Mouse (Mus musculus): ENCODE results near the gene Bicra. TPM values are rescaled to one million over a fixed set of nuclear protein-coding genes. Genes with fewer than 3 reads are reported as not detected.
A peak's percentile ranks its signal among the peaks of the same experiment; 100 is the strongest.

Bicra gene
- polyA plus RNA-seq, 1 experiment from 2014 or later = 6.7 TPM

GRCm38 (mm10) chr7:16051883-16052595 lies 4.3 kb upstream of the Bicra start:
- no peaks in the 10 kb centered on the region for H3K9me3 ChIP-seq (ENCODE audit: control insufficient read depth, low read length)
- H3K4me1 ChIP-seq (ENCODE audit: control insufficient read depth, insufficient read depth, low read length) = peaks cover 20% of the 10 kb centered on the region
- H3K4me2 ChIP-seq (ENCODE audit: low read depth, low read length) = peak overlapping the region; percentile 82
- WGBS = 7% methylated on average over 19 of the region's 19 CpGs
- H3K27me3 ChIP-seq (replicated peaks; ENCODE audit: control insufficient read depth, insufficient read depth, low read length) = no peaks in the 10 kb centered on the region
- DNase-seq (ENCODE audit: low spot score) = peak; percentile 88
- peak overlapping the region; percentile 70 for H3K9ac ChIP-seq (ENCODE audit: low read depth, low read length)
- H3K4me3 ChIP-seq (ENCODE audit: low read depth, low read length) = peak overlapping the region; percentile 58
- H3K36me3 ChIP-seq (ENCODE audit: control insufficient read depth, insufficient read depth, low read length) = no peaks in the 10 kb centered on the region
- ATAC-seq (ENCODE audit: low read depth) = no peak
- H3K27ac ChIP-seq (replicated peaks; ENCODE audit: low read depth, low read length) = peak overlapping the region; percentile 90

DNA sequence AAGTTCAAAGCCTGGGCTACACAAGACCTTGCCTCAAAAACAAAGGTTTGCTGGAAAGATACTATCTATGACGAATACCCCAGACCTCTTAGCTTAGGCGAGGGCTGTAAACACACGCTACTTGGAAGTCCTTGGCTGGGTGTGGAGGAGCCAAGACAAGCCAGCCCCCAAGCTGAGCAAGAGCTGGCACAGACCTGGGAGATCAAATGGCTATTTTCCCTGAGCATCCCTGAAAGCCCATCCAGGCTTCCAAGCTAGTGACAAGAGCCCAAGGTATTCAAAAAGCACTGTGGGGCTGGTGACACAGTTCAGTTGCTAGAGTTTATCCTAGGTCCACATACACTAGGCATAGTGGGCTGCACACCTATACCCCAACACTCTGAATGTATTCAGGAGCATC lies 2.9 kb upstream of the Bicra start:
- no peak overlapping the region for H3K27ac ChIP-seq (replicated peaks; ENCODE audit: low read depth, low read length)
- no peak for ATAC-seq (ENCODE audit: low read depth)
- no peak overlapping the region for H3K4me3 ChIP-seq (ENCODE audit: low read depth, low read length)
- H3K27me3 ChIP-seq (replicated peaks; ENCODE audit: control insufficient read depth, insufficient read depth, low read length) = no peaks in the 10 kb centered on the region
- H3K9me3 ChIP-seq (ENCODE audit: control insufficient read depth, low read length) = no peaks in the 10 kb centered on the region
- peaks cover 27% of the 10 kb centered on the region for H3K4me1 ChIP-seq (ENCODE audit: control insufficient read depth, insufficient read depth, low read length)
- no peak overlapping the region for H3K9ac ChIP-seq (ENCODE audit: low read depth, low read length)
- 0 out of 2 replicates have a peak overlapping the region, but pooled peaks have one; percentile 70 for H3K4me2 ChIP-seq (ENCODE audit: low read depth, low read length)
- WGBS = 93% methylated on average over 3 of the region's 3 CpGs
- H3K36me3 ChIP-seq (ENCODE audit: control insufficient read depth, insufficient read depth, low read length) = no peaks in the 10 kb centered on the region
- no peak for DNase-seq (ENCODE audit: low spot score)

- no peaks in the 10 kb centered on the region for H3K27me3 ChIP-seq (replicated peaks; ENCODE audit: control insufficient read depth, insufficient read depth, low read length)
- H3K4me2 ChIP-seq (ENCODE audit: low read depth, low read length) = peak overlapping the region; percentile 70
- WGBS = 78% methylated on average over 7 of the region's 7 CpGs
- no peak for DNase-seq (ENCODE audit: low spot score)
- no peak for ATAC-seq (ENCODE audit: low read depth)
- peaks cover 37% of the 10 kb centered on the region for H3K4me1 ChIP-seq (ENCODE audit: control insufficient read depth, insufficient read depth, low read length)
- H3K4me3 ChIP-seq (ENCODE audit: low read depth, low read length) = peak overlapping the region; percentile 90
- no peaks in the 10 kb centered on the region for H3K36me3 ChIP-seq (ENCODE audit: control insufficient read depth, insufficient read depth, low read length)
- no peaks in the 10 kb centered on the region for H3K9me3 ChIP-seq (ENCODE audit: control insufficient read depth, low read length)
- H3K9ac ChIP-seq (ENCODE audit: low read depth, low read length) = peak overlapping the region; percentile 73
- H3K27ac ChIP-seq (replicated peaks; ENCODE audit: low read depth, low read length) = no peak overlapping the region
These were observed 1.8 kb upstream of the Bicra start for GRCm38 (mm10) chr7:16049576-16049915.

- Histone ChIP-seq H3K4me1 (ENCODE audit: control insufficient read depth, insufficient read depth, low read length) (peaks cover 42% of the 10 kb centered on the region), H3K9me3 (ENCODE audit: control insufficient read depth, low read length) (no peaks in the 10 kb centered on the region), H3K9ac (ENCODE audit: low read depth, low read length) (peak overlapping the region; percentile 73), H3K4me3 (ENCODE audit: low read depth, low read length) (peak overlapping the region; percentile 90), H3K27ac (replicated peaks; ENCODE audit: low read depth, low read length) (peak overlapping the region; percentile 74), H3K4me2 (ENCODE audit: low read depth, low read length) (peak overlapping the region; percentile 70), H3K27me3 (replicated peaks; ENCODE audit: control insufficient read depth, insufficient read depth, low read length) (no peaks in the 10 kb centered on the region), H3K36me3 (ENCODE audit: control insufficient read depth, insufficient read depth, low read length) (no peaks in the 10 kb centered on the region)
- DNase-seq (ENCODE audit: low spot score) (peak; percentile 44), ATAC-seq (ENCODE audit: low read depth) (no peak)
- WGBS = 7% methylated on average over 36 of the region's 36 CpGs
These were observed 1.2 kb upstream of the Bicra start for GRCm38 (mm10) chr7:16048675-16049575.

DNA sequence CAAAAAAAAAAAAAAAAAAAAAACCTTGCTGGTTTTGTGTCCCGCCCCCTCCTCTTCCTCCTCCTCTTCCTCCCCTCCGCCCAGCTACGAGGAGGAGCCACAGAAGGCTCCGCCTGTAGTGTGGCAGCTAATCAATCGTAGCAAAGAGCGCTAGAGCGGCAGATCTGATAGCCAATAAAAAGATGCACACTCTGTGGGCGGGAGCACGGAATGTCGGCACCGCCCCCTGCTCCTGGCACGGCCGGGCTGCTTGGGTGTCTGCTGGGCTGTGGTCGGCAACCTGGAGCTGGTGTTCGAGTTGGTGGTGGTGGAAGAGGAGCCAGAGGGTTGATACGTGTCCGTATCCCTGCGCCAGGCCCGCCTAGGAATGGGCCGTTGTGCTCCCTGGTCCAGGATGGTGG lies 443 bp upstream of the Bicra start:
- peaks cover 46% of the 10 kb centered on the region for H3K4me1 ChIP-seq (ENCODE audit: control insufficient read depth, insufficient read depth, low read length)
- peak overlapping the region; percentile 97 for H3K9ac ChIP-seq (ENCODE audit: low read depth, low read length)
- peak overlapping the region; percentile 96 for H3K27ac ChIP-seq (replicated peaks; ENCODE audit: low read depth, low read length)
- H3K4me2 ChIP-seq (ENCODE audit: low read depth, low read length) = peak overlapping the region; percentile 70
- peak overlapping the region; percentile 90 for H3K4me3 ChIP-seq (ENCODE audit: low read depth, low read length)
- no peaks in the 10 kb centered on the region for H3K27me3 ChIP-seq (replicated peaks; ENCODE audit: control insufficient read depth, insufficient read depth, low read length)
- H3K36me3 ChIP-seq (ENCODE audit: control insufficient read depth, insufficient read depth, low read length) = peaks cover 5% of the 10 kb centered on the region; the same call in 1 of the 2 replicates
- DNase-seq (ENCODE audit: low spot score) = peak; percentile 99
- ATAC-seq (ENCODE audit: low read depth) = peak; percentile 86
- H3K9me3 ChIP-seq (ENCODE audit: control insufficient read depth, low read length) = no peaks in the 10 kb centered on the region
- 1% methylated on average over 20 of the region's 20 CpGs for WGBS

- Histone ChIP-seq H3K27me3 (replicated peaks; ENCODE audit: control insufficient read depth, insufficient read depth, low read length) (no peaks in the 10 kb centered on the region), H3K4me1 (ENCODE audit: control insufficient read depth, insufficient read depth, low read length) (peaks cover 43% of the 10 kb centered on the region), H3K36me3 (ENCODE audit: control insufficient read depth, insufficient read depth, low read length) (peaks cover 7% of the 10 kb centered on the region; the same call in 1 of the 2 replicates), H3K4me2 (ENCODE audit: low read depth, low read length) (peak overlapping the region; percentile 63), H3K27ac (replicated peaks; ENCODE audit: low read depth, low read length) (peak overlapping the region; percentile 96), H3K4me3 (ENCODE audit: low read depth, low read length) (peak overlapping the region; percentile 90), H3K9ac (ENCODE audit: low read depth, low read length) (peak overlapping the region; percentile 97), H3K9me3 (ENCODE audit: control insufficient read depth, low read length) (no peaks in the 10 kb centered on the region)
- DNase-seq (ENCODE audit: low spot score) (peak; percentile 61), ATAC-seq (ENCODE audit: low read depth) (peak; percentile 6; the same call in 1 of the 2 replicates)
- WGBS = 0% methylated on average over 28 of the region's 46 CpGs
These were observed 1.0 kb downstream of the Bicra start for GRCm38 (mm10) chr7:16046481-16047337.

DNA sequence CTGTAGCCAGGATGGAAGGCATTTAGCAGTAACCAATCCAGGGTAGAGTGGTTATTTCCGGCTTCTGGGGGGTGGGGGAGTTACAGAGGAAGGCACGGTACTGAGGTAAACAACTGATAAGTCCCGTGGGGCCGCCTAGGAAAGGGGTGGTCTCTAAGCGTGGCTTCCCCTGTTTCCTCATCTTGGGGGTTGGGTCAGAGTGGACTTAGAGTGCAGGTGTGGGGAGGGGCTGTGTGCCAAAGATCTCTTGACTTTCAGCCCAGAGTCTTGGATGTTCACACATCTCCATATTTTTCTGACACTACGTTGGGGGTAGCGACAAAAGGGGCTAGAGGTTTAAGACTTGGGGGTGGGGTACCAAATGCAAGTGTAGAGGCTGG lies 1.6 kb downstream of the Bicra start:
- WGBS = 2% methylated on average over 7 of the region's 7 CpGs
- peak overlapping the region; percentile 96 for H3K27ac ChIP-seq (replicated peaks; ENCODE audit: low read depth, low read length)
- H3K9me3 ChIP-seq (ENCODE audit: control insufficient read depth, low read length) = no peaks in the 10 kb centered on the region
- H3K4me3 ChIP-seq (ENCODE audit: low read depth, low read length) = peak overlapping the region; percentile 90
- no peaks in the 10 kb centered on the region for H3K27me3 ChIP-seq (replicated peaks; ENCODE audit: control insufficient read depth, insufficient read depth, low read length)
- peak overlapping the region; percentile 97 for H3K9ac ChIP-seq (ENCODE audit: low read depth, low read length)
- H3K4me2 ChIP-seq (ENCODE audit: low read depth, low read length) = peak overlapping the region; percentile 63
- DNase-seq (ENCODE audit: low spot score) (peak; percentile 86), ATAC-seq (ENCODE audit: low read depth) (peak; percentile 27; the same call in 1 of the 2 replicates)
- H3K4me1 ChIP-seq (ENCODE audit: control insufficient read depth, insufficient read depth, low read length) = peaks cover 43% of the 10 kb centered on the region
- H3K36me3 ChIP-seq (ENCODE audit: control insufficient read depth, insufficient read depth, low read length) = peaks cover 7% of the 10 kb centered on the region; the same call in 1 of the 2 replicates

DNA sequence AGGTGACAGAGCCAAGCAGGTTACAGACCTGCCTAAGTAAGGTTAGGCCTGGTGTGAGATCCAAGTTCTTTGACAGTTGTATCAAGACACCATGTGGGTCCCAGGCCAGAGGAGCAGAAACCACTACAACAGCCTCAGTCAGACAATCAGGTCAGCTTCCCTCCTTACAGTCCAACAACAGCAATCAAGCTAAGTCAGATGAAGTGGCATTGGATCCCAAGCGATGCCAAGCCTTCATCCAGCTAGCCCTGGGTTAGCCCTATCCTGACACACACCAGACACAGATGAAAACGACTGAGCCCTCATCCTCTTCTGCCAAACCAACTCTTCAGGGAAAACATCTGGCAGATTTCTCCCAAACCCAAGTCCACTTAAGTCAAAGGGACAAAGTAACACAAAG lies 2.2 kb downstream of the Bicra start:
- 35% methylated on average over 2 of the region's 2 CpGs for WGBS
- Histone ChIP-seq H3K4me1 (ENCODE audit: control insufficient read depth, insufficient read depth, low read length) (peaks cover 43% of the 10 kb centered on the region), H3K4me3 (ENCODE audit: low read depth, low read length) (peak overlapping the region; percentile 90), H3K9me3 (ENCODE audit: control insufficient read depth, low read length) (no peaks in the 10 kb centered on the region), H3K9ac (ENCODE audit: low read depth, low read length) (peak overlapping the region; percentile 97; the same call in 1 of the 2 replicates), H3K36me3 (ENCODE audit: control insufficient read depth, insufficient read depth, low read length) (peaks cover 7% of the 10 kb centered on the region; the same call in 1 of the 2 replicates), H3K27ac (replicated peaks; ENCODE audit: low read depth, low read length) (peak overlapping the region; percentile 96), H3K27me3 (replicated peaks; ENCODE audit: control insufficient read depth, insufficient read depth, low read length) (no peaks in the 10 kb centered on the region), H3K4me2 (ENCODE audit: low read depth, low read length) (peak overlapping the region; percentile 63)
- ATAC-seq (ENCODE audit: low read depth) = no peak
- DNase-seq (ENCODE audit: low spot score) = no peak
